Mouse (Mus musculus) limb, embryonic 12.5 days (tissue): ENCODE measurements around the gene Prm2. TPM values are rescaled to one million over a fixed set of nuclear protein-coding genes. Genes with fewer than 3 reads are reported as not detected.

Experiments
- ATAC-seq: fragments of 200-750 bp; cut with Nextera tagmentation; 2 replicates; pipeline ENCODE4 v1.8.0; 2017; ENCODE audit warnings: low read depth, moderate TSS enrichment; ENCODE audit not compliant: insufficient number of reproducible peaks, insufficient read depth, low FRiP score, low TSS enrichment
- H3K27ac ChIP-seq: fragments of 300-500 bp; sonication (generic); 2 replicates; pipeline ENCODE4 v1.5.1; 2016; ENCODE audit warnings: mild to moderate bottlenecking, moderate library complexity
- H3K27me3 ChIP-seq: fragments of 300-500 bp; sonication (generic); 2 replicates; pipeline ENCODE4 v1.6.1; 2016; ENCODE audit warnings: mild to moderate bottlenecking, moderate library complexity
- H3K36me3 ChIP-seq: fragments of 300-500 bp; sonication (generic); 2 replicates; pipeline ENCODE4 v1.6.1; 2016; ENCODE audit warnings: mild to moderate bottlenecking, moderate library complexity
- H3K4me1 ChIP-seq: fragments of 300-500 bp; sonication (generic); replicated peaks from 2 replicates; pipeline ENCODE4 v1.6.1; 2016
- H3K4me2 ChIP-seq: fragments of 300-500 bp; sonication (generic); 2 replicates; pipeline ENCODE4 v1.6.1; 2016; ENCODE audit warnings: mild to moderate bottlenecking, moderate library complexity
- H3K4me3 ChIP-seq: fragments of 300-500 bp; sonication (generic); replicated peaks from 2 replicates; pipeline ENCODE4 v1.5.1; 2016; ENCODE audit warnings: mild to moderate bottlenecking
- H3K9ac ChIP-seq: fragments of 300-500 bp; sonication (generic); replicated peaks from 2 replicates; pipeline ENCODE4 v1.6.1; 2016; ENCODE audit warnings: mild to moderate bottlenecking, moderate library complexity
- H3K9me3 ChIP-seq: fragments of 300-500 bp; sonication (generic); 2 replicates; pipeline ENCODE4 v1.6.1; 2016; ENCODE audit warnings: mild to moderate bottlenecking, moderate library complexity
- WGBS: fragments of 180-500 bp; shearing (Covaris S2); methylation state at CpG from one replicate; pipeline ENCODE4 v1.1.7; 2016; 5-methylcytosine and 5-hydroxymethylcytosine counted together
- polyA plus RNA-seq: library from polyadenylated mRNA; unstranded; fragments of >200 nt; fragmentation: Nextera tagmentation; extraction: Ambion mirVana; gene quantifications from 2 replicates; pipeline ENCODE4 v1.2.1, GENCODE M21; 2016

Prm2 gene
- polyA plus RNA-seq, 1 experiment from 2014 or later = not detected

DNA sequence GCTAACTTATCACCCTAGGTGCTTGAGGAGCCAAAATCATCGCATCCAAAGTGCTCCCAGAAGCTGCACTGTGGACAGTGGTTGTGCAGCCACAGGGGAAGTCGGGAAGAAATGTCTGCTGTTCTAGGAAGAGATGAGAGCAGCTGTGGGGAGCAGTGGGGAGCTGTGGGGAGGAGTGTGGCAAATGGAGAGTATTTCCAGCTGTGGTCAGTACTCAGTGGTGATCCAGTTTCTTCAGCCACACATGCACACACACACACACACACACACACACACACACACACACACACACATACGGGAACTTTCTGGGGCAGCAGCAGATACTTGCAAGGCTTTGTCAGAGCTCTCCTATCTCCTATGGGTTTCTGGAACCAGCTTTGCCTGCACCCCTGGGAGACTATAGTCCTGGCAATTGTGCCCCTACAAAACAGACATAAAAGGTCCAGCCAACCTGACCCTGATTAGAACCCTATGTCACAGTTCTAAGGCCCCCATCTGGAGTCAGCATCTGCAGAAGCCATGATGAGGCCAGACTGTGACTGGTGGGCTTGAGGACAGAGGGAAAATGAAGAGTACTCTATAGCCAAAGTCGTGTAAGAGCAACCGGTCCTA lies 33.3 kb downstream of the Prm2 start:
- 64% methylated on average over 5 of the region's 5 CpGs for WGBS
- H3K9me3 ChIP-seq = no peaks in the 10 kb centered on the region
- no peak for ATAC-seq
- H3K4me2 ChIP-seq = no peak overlapping the region
- no peak overlapping the region for H3K27ac ChIP-seq
- H3K36me3 ChIP-seq = no peaks in the 10 kb centered on the region
- no peaks in the 10 kb centered on the region; the same call in 1 of the 2 replicates for H3K27me3 ChIP-seq
- H3K4me3 ChIP-seq = no peak overlapping the region
- H3K9ac ChIP-seq = no peak overlapping the region
- 0 out of 2 replicates have a peak, but pooled peaks cover 5% of the 10 kb centered on the region for H3K4me1 ChIP-seq

GRCm38 (mm10) chr16:10761182-10761581 lies 34.8 kb downstream of the Prm2 start:
- no peaks in the 10 kb centered on the region for H3K36me3 ChIP-seq
- H3K9me3 ChIP-seq = no peaks in the 10 kb centered on the region
- WGBS = 50% methylated on average over 8 of the region's 8 CpGs
- 0 out of 2 replicates have a peak, but pooled peaks cover 5% of the 10 kb centered on the region for H3K4me1 ChIP-seq
- no peak overlapping the region for H3K4me3 ChIP-seq
- H3K27ac ChIP-seq = no peak overlapping the region
- no peak for ATAC-seq
- H3K27me3 ChIP-seq = no peaks in the 10 kb centered on the region; the same call in 1 of the 2 replicates
- no peak overlapping the region for H3K9ac ChIP-seq
- H3K4me2 ChIP-seq = no peak overlapping the region

DNA sequence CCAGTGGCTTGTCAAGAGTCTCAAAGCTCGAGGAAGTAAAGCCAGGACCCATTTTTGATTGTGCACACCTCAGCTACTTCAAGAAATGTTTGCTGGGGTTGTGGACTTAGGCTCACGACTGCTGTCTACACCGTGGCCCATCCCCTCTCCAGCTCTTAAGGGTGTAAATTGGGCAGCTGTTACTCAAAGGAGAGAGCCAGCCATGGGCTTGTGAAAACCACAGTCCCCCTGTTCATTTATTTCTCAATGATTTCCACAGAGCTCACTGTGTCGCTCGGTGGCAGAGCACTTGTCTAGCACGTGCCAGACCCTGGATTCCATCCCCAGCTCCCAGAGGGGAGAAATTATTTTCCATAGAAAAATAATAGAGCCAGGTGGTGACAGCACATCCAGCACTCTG lies 39.8 kb downstream of the Prm2 start:
- ATAC-seq = no peak
- no peaks in the 10 kb centered on the region for H3K36me3 ChIP-seq
- no peak overlapping the region for H3K4me3 ChIP-seq
- WGBS = 72% methylated on average over 5 of the region's 6 CpGs
- H3K9me3 ChIP-seq = no peaks in the 10 kb centered on the region
- no peak overlapping the region for H3K4me2 ChIP-seq
- H3K27me3 ChIP-seq = no peaks in the 10 kb centered on the region
- H3K4me1 ChIP-seq = 0 out of 2 replicates have a peak, but pooled peaks cover 2% of the 10 kb centered on the region
- no peak overlapping the region for H3K9ac ChIP-seq
- H3K27ac ChIP-seq = no peak overlapping the region

- 90% methylated on average over 3 of the region's 3 CpGs for WGBS
- ATAC-seq = no peak
- peaks cover 6% of the 10 kb centered on the region for H3K4me1 ChIP-seq
- no peak overlapping the region for H3K4me3 ChIP-seq
- H3K27ac ChIP-seq = no peak overlapping the region
- no peaks in the 10 kb centered on the region for H3K27me3 ChIP-seq
- no peaks in the 10 kb centered on the region for H3K36me3 ChIP-seq
- no peaks in the 10 kb centered on the region for H3K9me3 ChIP-seq
- no peak overlapping the region for H3K4me2 ChIP-seq
- no peak overlapping the region for H3K9ac ChIP-seq
Observed at GRCm38 (mm10) chr16:10754521-10755296, 41.2 kb downstream of the Prm2 start.

DNA sequence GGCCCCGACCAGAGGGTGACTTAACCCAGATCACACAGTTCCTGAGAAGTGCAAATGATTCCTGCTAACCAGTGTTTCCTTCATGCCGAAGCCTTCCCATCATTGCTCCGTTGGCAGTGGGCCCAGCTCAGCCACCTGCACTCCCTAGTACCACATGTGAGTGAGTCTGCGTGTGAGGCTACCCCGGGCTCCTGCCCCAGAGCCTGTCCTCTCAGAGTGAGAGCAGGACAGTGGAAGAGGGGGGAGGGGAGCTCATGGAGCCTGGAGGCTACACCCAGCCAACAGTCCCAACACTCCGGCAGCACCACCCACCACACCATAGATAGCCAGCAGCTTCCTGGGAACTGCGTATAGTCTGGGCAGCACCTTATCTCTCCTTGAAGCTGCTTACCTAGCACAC lies 46.1 kb downstream of the Prm2 start:
- Histone ChIP-seq H3K36me3 (no peaks in the 10 kb centered on the region), H3K9ac (no peak overlapping the region), H3K4me2 (no peak overlapping the region), H3K9me3 (no peaks in the 10 kb centered on the region), H3K27ac (no peak overlapping the region), H3K4me1 (peaks cover 18% of the 10 kb centered on the region), H3K27me3 (no peaks in the 10 kb centered on the region), H3K4me3 (no peak overlapping the region)
- WGBS = 53% methylated on average over 7 of the region's 7 CpGs
- peak; percentile 43; the same call in 1 of the 2 replicates for ATAC-seq

- Histone ChIP-seq H3K27ac (no peak overlapping the region), H3K36me3 (no peaks in the 10 kb centered on the region), H3K4me2 (no peak overlapping the region), H3K4me3 (no peak overlapping the region), H3K4me1 (peaks cover 24% of the 10 kb centered on the region), H3K9me3 (no peaks in the 10 kb centered on the region), H3K27me3 (no peaks in the 10 kb centered on the region), H3K9ac (no peak overlapping the region)
- no peak for ATAC-seq
- WGBS = 67% methylated on average over 7 of the region's 7 CpGs
Observed at GRCm38 (mm10) chr16:10749226-10749625, 46.7 kb downstream of the Prm2 start.

Other genes with a start within 250 kb of the Prm2 start
- gene Socs1, start 10.6 kb downstream of the Prm2 start, polyA plus RNA-seq = 8.9 and 9.5 TPM in 2 replicates
- not detected in 2 replicates for gene Tnp2, start 7.5 kb downstream of the Prm2 start, polyA plus RNA-seq
- gene Prm3, start 5.2 kb downstream of the Prm2 start, polyA plus RNA-seq = not detected in 2 replicates
- gene Prm1, start 9.7 kb upstream of the Prm2 start, polyA plus RNA-seq = 0.51 TPM in 1 of 2 replicates, not detected in the other
- not detected in 2 replicates for gene Gm11172, start 16.8 kb upstream of the Prm2 start, polyA plus RNA-seq
- 5.1 and 5.6 TPM in 2 replicates for gene Rmi2, start 38.9 kb upstream of the Prm2 start, polyA plus RNA-seq